9 mouse cellular contexts compared by ENCODE assay signal in genomic region chr7:118111128-118111527, GRCm38 (mm10). TPM values are rescaled to one million over a fixed set of nuclear protein-coding genes. Genes with fewer than 3 reads are reported as not detected.
DNase-seq lines count a peak whose midpoint lies in the region; ATAC-seq and TF ChIP-seq lines count a peak whose summit lies in the region.
"Had no signal": no experiment of that assay in that cellular context is flagged by ENCODE, and none has a peak within 500 bp of the region (broad histone marks: within the 10 kb centered on the region; RNA-seq: fewer than 3 reads in every experiment).

No protein-coding gene starts in this region.

- H3K27ac ChIP-seq in heart, embryonic 13.5 days (replicated peaks) = no peak overlapping the region
- H3K27ac ChIP-seq in hindbrain, embryonic 14.5 days = no peak overlapping the region
- no peak overlapping the region for H3K27ac ChIP-seq in midbrain, embryonic 11.5 days (ENCODE audit: low read depth, low read length)

- TF ChIP-seq CTCF in G1E (IDR thresholded peaks at IDR 0.05; ENCODE audit: low read depth, low read length) = no peak

- ATAC-seq in heart, embryonic 13.5 days (ENCODE audit: extremely low read depth, insufficient number of reproducible peaks, low FRiP score, low TSS enrichment) = no peak
- no peak for ATAC-seq in G1E (ENCODE audit: extremely low read depth, insufficient number of reproducible peaks, low FRiP score, poor library complexity, severe bottlenecking)
- no peak for ATAC-seq in hindbrain, embryonic 14.5 days (ENCODE audit: low FRiP score)
- no peak for ATAC-seq in midbrain, embryonic 11.5 days (ENCODE audit: low FRiP score)

- H3K9ac ChIP-seq in heart, embryonic 13.5 days = peak overlapping the region; percentile 59
- H3K9ac ChIP-seq in hindbrain, embryonic 14.5 days = no peak overlapping the region; the same call in 1 of the 2 replicates
- H3K9ac ChIP-seq in midbrain, embryonic 11.5 days (ENCODE audit: low read length) = no peak overlapping the region

- intact Hi-C loops in heart, postnatal 36 days (cut with DNase I) = loop anchor here (10.0 kb wide), 3 partner anchors 424 to 1776 kb away; partner anchors contain the start of genes Coq7, Gde1 and Rps13

- WGBS in heart, embryonic 13.5 days = 68% methylated on average over 3 of the region's 3 CpGs
- WGBS in hindbrain, embryonic 14.5 days = 80% methylated on average over 3 of the region's 3 CpGs
- WGBS in midbrain, embryonic 11.5 days = 88% methylated on average over 3 of the region's 3 CpGs

- no peaks in the 10 kb centered on the region for H3K27me3 ChIP-seq in heart, embryonic 13.5 days (replicated peaks)
- H3K27me3 ChIP-seq in G1E (ENCODE audit: insufficient read depth, low read length) = no peaks in the 10 kb centered on the region
- no peaks in the 10 kb centered on the region for H3K27me3 ChIP-seq in hindbrain, embryonic 14.5 days (ENCODE audit: control insufficient read depth, insufficient read depth, low read length)
- H3K27me3 ChIP-seq in midbrain, embryonic 11.5 days (ENCODE audit: control insufficient read depth, insufficient read depth, low read length) = no peaks in the 10 kb centered on the region

- peak overlapping the region; percentile 98 for H3K4me2 ChIP-seq in heart, embryonic 13.5 days
- H3K4me2 ChIP-seq in hindbrain, embryonic 14.5 days (replicated peaks) = peak overlapping the region; percentile 25; the same call in 1 of the 2 replicates
- H3K4me2 ChIP-seq in midbrain, embryonic 11.5 days = no peak overlapping the region

- no peak for DNase-seq in heart, postnatal 36 days
- DNase-seq in G1E (ENCODE audit: low spot score) = no peak
- no peak for DNase-seq in hindbrain, embryonic 14.5 days (ENCODE audit: low spot score)
- DNase-seq in midbrain, embryonic 11.5 days (ENCODE audit: low spot score, missing footprints) = peak; percentile 78
- DNase-seq in urinary bladder, postnatal 36 days (ENCODE audit: low spot score in 2 of 2) = no peak
- DNase-seq in thymus, postnatal 0 days (ENCODE audit: low spot score) = no peak
- no peak for DNase-seq in right cerebral cortex, postnatal 4 days
- DNase-seq: adrenal gland, postnatal 25 days had no signal

- peaks cover 73% of the 10 kb centered on the region for H3K4me1 ChIP-seq in heart, embryonic 13.5 days
- peaks cover 71% of the 10 kb centered on the region for H3K4me1 ChIP-seq in G1E (ENCODE audit: insufficient read depth, low read depth, low read length)
- H3K4me1 ChIP-seq in hindbrain, embryonic 14.5 days (replicated peaks; ENCODE audit: control insufficient read depth, insufficient read depth, low read length) = peaks cover 36% of the 10 kb centered on the region
- peaks cover 11% of the 10 kb centered on the region for H3K4me1 ChIP-seq in midbrain, embryonic 11.5 days (ENCODE audit: control insufficient read depth, insufficient read depth, low read length)

- H3K36me3 ChIP-seq in heart, embryonic 13.5 days = peaks cover 88% of the 10 kb centered on the region
- peaks cover 94% of the 10 kb centered on the region for H3K36me3 ChIP-seq in G1E (replicated peaks)
- H3K36me3 ChIP-seq in hindbrain, embryonic 14.5 days (replicated peaks; ENCODE audit: control insufficient read depth, insufficient read depth) = peaks cover 87% of the 10 kb centered on the region
- peaks cover 29% of the 10 kb centered on the region; the same call in 1 of the 2 replicates for H3K36me3 ChIP-seq in midbrain, embryonic 11.5 days (ENCODE audit: control insufficient read depth, insufficient read depth, low read length)

- H3K9me3 ChIP-seq in heart, embryonic 13.5 days = no peaks in the 10 kb centered on the region
- H3K9me3 ChIP-seq in G1E (replicated peaks) = no peaks in the 10 kb centered on the region
- no peaks in the 10 kb centered on the region for H3K9me3 ChIP-seq in hindbrain, embryonic 14.5 days (ENCODE audit: control insufficient read depth, low read length)
- H3K9me3 ChIP-seq in midbrain, embryonic 11.5 days (ENCODE audit: control insufficient read depth, low read length) = no peaks in the 10 kb centered on the region

- H3K4me3 ChIP-seq in heart, embryonic 13.5 days = peak overlapping the region; percentile 21
- H3K4me3 ChIP-seq in G1E (ENCODE audit: low read depth, low read length) = peak overlapping the region; percentile 97; the same call in 1 of the 2 replicates
- H3K4me3 ChIP-seq in hindbrain, embryonic 14.5 days (replicated peaks; ENCODE audit: low read length) = no peak overlapping the region
- H3K4me3 ChIP-seq in midbrain, embryonic 11.5 days (ENCODE audit: low read depth, low read length) = no peak overlapping the region

RNA-seq across cellular contexts. Expression of gene Rps15a, which starts 4.9 kb away (rescaled TPM):
- 480 and 508 TPM in 2 replicates for polyA plus RNA-seq in heart, embryonic 13.5 days (2015; fragmentation: Nextera tagmentation; extraction: Ambion mirVana)
- total RNA-seq in heart, postnatal 36 days (2021) = 100 to 1,000 TPM; 519 to 578 TPM
- total RNA-seq in G1E (2014; fragmentation: Nextera tagmentation) (994 and 1,062 TPM in 2 replicates), G1E (2017) (1,114 and 1,598 TPM in 2 replicates)
- polyA plus RNA-seq in G1E (2012) = 15.2 and 16.0 TPM in 2 replicates
- polyA plus RNA-seq in hindbrain, embryonic 14.5 days (2014; fragmentation: Nextera tagmentation; extraction: Ambion mirVana) = 379 and 486 TPM in 2 replicates
- polyA plus RNA-seq in midbrain, embryonic 11.5 days (2014; fragmentation: Nextera tagmentation; extraction: Ambion mirVana) = 586 and 691 TPM in 2 replicates
- 1,241 and 1,277 TPM in 2 replicates for polyA plus RNA-seq in thymus, postnatal 0 days (2015; fragmentation: Nextera tagmentation; extraction: Ambion mirVana)

RNA-seq across cellular contexts. Expression of gene Arl6ip1, which starts 18.3 kb away (rescaled TPM):
- polyA plus RNA-seq in heart, embryonic 13.5 days (2015; fragmentation: Nextera tagmentation; extraction: Ambion mirVana) = 319 and 368 TPM in 2 replicates
- 10 to 100 TPM; 25.2 to 32.7 TPM for total RNA-seq in heart, postnatal 36 days (2021)
- total RNA-seq in G1E (2014; fragmentation: Nextera tagmentation) = 287 and 297 TPM in 2 replicates
- 139 and 169 TPM in 2 replicates for total RNA-seq in G1E (2017)
- 16.7 and 23.3 TPM in 2 replicates for polyA plus RNA-seq in G1E (2012)
- 403 and 404 TPM in 2 replicates for polyA plus RNA-seq in hindbrain, embryonic 14.5 days (2014; fragmentation: Nextera tagmentation; extraction: Ambion mirVana)
- polyA plus RNA-seq in midbrain, embryonic 11.5 days (2014; fragmentation: Nextera tagmentation; extraction: Ambion mirVana) = 494 and 501 TPM in 2 replicates
- polyA plus RNA-seq in thymus, postnatal 0 days (2015; fragmentation: Nextera tagmentation; extraction: Ambion mirVana) = 1,029 and 1,106 TPM in 2 replicates

Comparison
In these comparisons a context has a peak if more than half of its experiments do, and no peak if none do; other contexts are left out.
1. H3K4me3 ChIP-seq: peak in heart, embryonic 13.5 days (single experiment) and G1E (single experiment); none in hindbrain, embryonic 14.5 days (single experiment) and midbrain, embryonic 11.5 days (single experiment).
2. RNA of gene Rps15a, which starts 4.9 kb away (polyA plus RNA-seq): 1,241 to 1,277 TPM in thymus, postnatal 0 days, 586 to 691 TPM in midbrain, embryonic 11.5 days, 379 to 486 TPM in hindbrain, embryonic 14.5 days and 480 to 508 TPM in heart, embryonic 13.5 days; 15.2 to 16.0 TPM in G1E; every median in the first group is over 10 times any median in the second.
3. RNA of gene Arl6ip1, which starts 18.3 kb away (polyA plus RNA-seq): 1,029 to 1,106 TPM in thymus, postnatal 0 days, 494 to 501 TPM in midbrain, embryonic 11.5 days, 403 to 404 TPM in hindbrain, embryonic 14.5 days and 319 to 368 TPM in heart, embryonic 13.5 days; 16.7 to 23.3 TPM in G1E; every median in the first group is over 10 times any median in the second.